10 mouse cellular contexts compared by ENCODE assay signal in the genomic region with DNA sequence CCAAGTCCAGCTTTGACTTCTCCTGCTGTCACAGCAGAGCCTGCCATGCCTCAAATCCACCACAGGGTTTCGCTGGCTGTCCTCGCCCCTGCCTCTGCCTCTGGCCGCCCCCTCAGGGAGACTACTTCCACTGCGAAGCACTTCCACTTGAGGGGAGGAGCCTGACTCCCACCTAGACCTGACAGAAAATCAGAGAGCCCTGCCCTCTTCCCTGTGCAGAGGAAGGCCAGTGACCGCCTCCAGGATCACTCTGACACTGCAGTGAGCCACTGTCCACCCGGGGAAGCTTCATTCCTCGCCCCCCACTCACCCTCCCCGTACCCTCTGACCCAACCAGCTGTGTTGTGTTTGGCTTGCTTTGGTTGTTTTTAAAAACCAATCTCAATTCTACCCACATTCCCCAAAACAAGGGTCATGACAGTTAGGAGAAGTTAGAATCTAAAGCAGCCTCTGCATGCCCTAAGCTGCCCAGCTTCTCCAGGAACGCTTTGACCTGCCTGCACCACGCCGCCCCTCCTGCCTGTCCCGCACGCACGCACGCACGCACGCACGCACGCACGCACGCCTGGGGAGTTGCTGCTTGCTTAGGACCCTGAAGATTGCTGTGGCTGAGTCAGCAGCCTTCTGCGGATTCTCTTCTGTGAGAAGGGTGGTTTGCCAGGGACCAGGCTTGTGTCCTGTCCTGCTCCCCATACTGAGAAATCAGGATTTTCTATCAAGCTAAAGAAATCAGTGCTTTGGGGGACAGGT.
DNase-seq lines count a peak whose midpoint lies in the region; ATAC-seq lines count a peak whose summit lies in the region.
"Had no signal": no experiment of that assay in that cellular context is flagged by ENCODE, and none has a peak within 500 bp of the region (broad histone marks: within the 10 kb centered on the region; RNA-seq: fewer than 3 reads in every experiment).

No protein-coding gene starts in this region.

- H3K4me1 ChIP-seq in midbrain, embryonic 10.5 days, result peaks cover 39% of the 10 kb centered on the region
- H3K4me1 ChIP-seq in midbrain, embryonic 15.5 days, result no peaks in the 10 kb centered on the region
- H3K4me1 ChIP-seq in embryonic facial prominence, embryonic 12.5 days, result peaks cover 7% of the 10 kb centered on the region; the same call in 1 of the 2 replicates
- peaks cover 21% of the 10 kb centered on the region for H3K4me1 ChIP-seq in kidney, embryonic 16.5 days (ENCODE audit: insufficient read depth, low read length)
- peaks cover 22% of the 10 kb centered on the region for H3K4me1 ChIP-seq in neural tube, embryonic 15.5 days
- H3K4me1 ChIP-seq: stomach, embryonic 15.5 days had no signal

- H3K4me3 ChIP-seq in midbrain, embryonic 10.5 days, result no peak overlapping the region
- H3K4me3 ChIP-seq in midbrain, embryonic 15.5 days, result no peak overlapping the region
- H3K4me3 ChIP-seq in embryonic facial prominence, embryonic 12.5 days, result no peak overlapping the region
- H3K4me3 ChIP-seq in kidney, embryonic 16.5 days (ENCODE audit: low read length), result no peak overlapping the region
- H3K4me3 ChIP-seq in neural tube, embryonic 15.5 days (replicated peaks), result no peak overlapping the region
- H3K4me3 ChIP-seq: stomach, embryonic 15.5 days had no signal

- WGBS in midbrain, embryonic 10.5 days, result 52% methylated on average over 22 of the region's 22 CpGs
- WGBS in midbrain, embryonic 15.5 days, result 62% methylated on average over 22 of the region's 22 CpGs
- WGBS in embryonic facial prominence, embryonic 12.5 days, result 59% methylated on average over 22 of the region's 22 CpGs
- 41% methylated on average over 22 of the region's 22 CpGs for WGBS in kidney, embryonic 16.5 days
- WGBS in neural tube, embryonic 15.5 days, result 59% methylated on average over 22 of the region's 22 CpGs

- no peaks in the 10 kb centered on the region for H3K9me3 ChIP-seq in midbrain, embryonic 10.5 days (replicated peaks)
- no peaks in the 10 kb centered on the region for H3K9me3 ChIP-seq in midbrain, embryonic 15.5 days
- no peaks in the 10 kb centered on the region for H3K9me3 ChIP-seq in embryonic facial prominence, embryonic 12.5 days
- H3K9me3 ChIP-seq in kidney, embryonic 16.5 days (ENCODE audit: low read length), result no peaks in the 10 kb centered on the region
- no peaks in the 10 kb centered on the region for H3K9me3 ChIP-seq in neural tube, embryonic 15.5 days (replicated peaks)
- H3K9me3 ChIP-seq: stomach, embryonic 15.5 days had no signal

- H3K4me2 ChIP-seq in midbrain, embryonic 15.5 days, result no peak overlapping the region
- H3K4me2 ChIP-seq in embryonic facial prominence, embryonic 12.5 days (replicated peaks), result no peak overlapping the region
- H3K4me2 ChIP-seq in kidney, embryonic 16.5 days (replicated peaks; ENCODE audit: low read depth, low read length), result no peak overlapping the region
- 0 out of 2 replicates have a peak overlapping the region, but pooled peaks have one; percentile 1 for H3K4me2 ChIP-seq in neural tube, embryonic 15.5 days
- H3K4me2 ChIP-seq: stomach, embryonic 15.5 days had no signal

- peaks cover 58% of the 10 kb centered on the region for H3K36me3 ChIP-seq in midbrain, embryonic 10.5 days
- 0 out of 2 replicates have a peak, but pooled peaks cover 5% of the 10 kb centered on the region for H3K36me3 ChIP-seq in midbrain, embryonic 15.5 days (replicated peaks)
- peaks cover 63% of the 10 kb centered on the region for H3K36me3 ChIP-seq in embryonic facial prominence, embryonic 12.5 days
- peaks cover 54% of the 10 kb centered on the region for H3K36me3 ChIP-seq in kidney, embryonic 16.5 days (ENCODE audit: insufficient read depth, low read length)
- peaks cover 6% of the 10 kb centered on the region; the same call in 1 of the 2 replicates for H3K36me3 ChIP-seq in neural tube, embryonic 15.5 days

- peak; percentile 21 for DNase-seq in midbrain, embryonic 10.5 days (ENCODE audit: low spot score)
- DNase-seq in right cerebral cortex, adult 18-20 months, result no peak
- no peak for DNase-seq in Muller cell, postnatal 12 days (ENCODE audit: inconsistent ontology term)
- no peak for DNase-seq in right cerebral cortex, postnatal 25 days

- no peak overlapping the region for H3K9ac ChIP-seq in midbrain, embryonic 15.5 days
- no peak overlapping the region for H3K9ac ChIP-seq in embryonic facial prominence, embryonic 12.5 days
- no peak overlapping the region for H3K9ac ChIP-seq in kidney, embryonic 16.5 days (replicated peaks; ENCODE audit: low read length)
- no peak overlapping the region for H3K9ac ChIP-seq in neural tube, embryonic 15.5 days (replicated peaks)
- H3K9ac ChIP-seq: stomach, embryonic 15.5 days had no signal

- H3K27me3 ChIP-seq in midbrain, embryonic 10.5 days (ENCODE audit: low read depth, poor library complexity, severe bottlenecking), result no peaks in the 10 kb centered on the region
- H3K27me3 ChIP-seq in midbrain, embryonic 15.5 days (replicated peaks), result no peaks in the 10 kb centered on the region
- H3K27me3 ChIP-seq in embryonic facial prominence, embryonic 12.5 days, result no peaks in the 10 kb centered on the region
- no peaks in the 10 kb centered on the region for H3K27me3 ChIP-seq in kidney, embryonic 16.5 days (ENCODE audit: insufficient read depth, low read length)
- no peaks in the 10 kb centered on the region for H3K27me3 ChIP-seq in neural tube, embryonic 15.5 days (replicated peaks)
- H3K27me3 ChIP-seq: Patski; stomach, embryonic 15.5 days had no signal

- ATAC-seq in midbrain, embryonic 15.5 days (replicated peaks), result no peak
- ATAC-seq in embryonic facial prominence, embryonic 12.5 days (ENCODE audit: insufficient number of reproducible peaks, insufficient read depth, low FRiP score, low TSS enrichment), result no peak
- ATAC-seq in kidney, embryonic 16.5 days (ENCODE audit: low FRiP score, low TSS enrichment), result peak; percentile 62; the same call in 1 of the 2 replicates
- ATAC-seq in neural tube, embryonic 15.5 days (ENCODE audit: low FRiP score), result no peak
- ATAC-seq: Patski had no signal

- H3K27ac ChIP-seq in midbrain, embryonic 10.5 days (replicated peaks), result peak overlapping the region; percentile 28; the same call in 1 of the 2 replicates
- no peak overlapping the region for H3K27ac ChIP-seq in midbrain, embryonic 15.5 days
- H3K27ac ChIP-seq in embryonic facial prominence, embryonic 12.5 days, result 0 out of 2 replicates have a peak overlapping the region, but pooled peaks have one; percentile 3
- 0 out of 2 replicates have a peak overlapping the region, but pooled peaks have one; percentile 44 for H3K27ac ChIP-seq in kidney, embryonic 16.5 days (ENCODE audit: low read length)
- H3K27ac ChIP-seq in neural tube, embryonic 15.5 days (replicated peaks), result no peak overlapping the region
- H3K27ac ChIP-seq: stomach, embryonic 15.5 days had no signal

Comparison
In these comparisons a context has a peak if more than half of its experiments do, and no peak if none do; other contexts are left out.
1. H3K27ac ChIP-seq: peak in midbrain, embryonic 10.5 days (single experiment), embryonic facial prominence, embryonic 12.5 days (single experiment) and kidney, embryonic 16.5 days (single experiment); none in midbrain, embryonic 15.5 days (single experiment) and neural tube, embryonic 15.5 days (single experiment).